Mouse (Mus musculus): Measurements from ENCODE around the gene Zmynd12. TPM values are rescaled to one million over a fixed set of nuclear protein-coding genes. Genes with fewer than 3 reads are reported as not detected.

The Zmynd12 gene
- polyA plus RNA-seq, 2 experiments from 2014 or later: 0.43 TPM; not detected in 1

Other genes with a start within 250 kb of the Zmynd12 start
- gene Zfp691, start 248.6 kb upstream of the Zmynd12 start, polyA plus RNA-seq (2017; shearing (Covaris generic)): 1 to 10 TPM; 3.5 to 4.8 TPM
- not detected for gene Ermap, start 232.8 kb upstream of the Zmynd12 start, polyA plus RNA-seq (2017; shearing (Covaris generic))
- gene Svbp, start 227.5 kb upstream of the Zmynd12 start, polyA plus RNA-seq (2017; shearing (Covaris generic)): 10 to 100 TPM; 53.0 to 54.8 TPM
- gene Tmem269, start 204.6 kb upstream of the Zmynd12 start, polyA plus RNA-seq (2017; shearing (Covaris generic)): not detected
- gene AU022252, start 190.1 kb upstream of the Zmynd12 start, polyA plus RNA-seq (2017; shearing (Covaris generic)): 1 to 10 TPM; 6.2 to 9.6 TPM
- gene P3h1, start 189.9 kb upstream of the Zmynd12 start, polyA plus RNA-seq (2017; shearing (Covaris generic)): 1 to 10 TPM; 1.1 to 1.2 TPM
- gene Cldn19, start 167.4 kb upstream of the Zmynd12 start, polyA plus RNA-seq (2017; shearing (Covaris generic)): not detected
- 100 to 1,000 TPM; 152 to 163 TPM for gene Ybx1, start 128.2 kb upstream of the Zmynd12 start, polyA plus RNA-seq (2017; shearing (Covaris generic))
- 10 to 100 TPM; 30.4 to 45.3 TPM for gene Ppih, start 102.3 kb upstream of the Zmynd12 start, polyA plus RNA-seq (2017; shearing (Covaris generic))
- gene Ccdc30, start 7.3 kb upstream of the Zmynd12 start, polyA plus RNA-seq (2017; shearing (Covaris generic)): 1 to 10 TPM; 7.2 to 8.0 TPM
- gene Ppcs, start 394 bp upstream of the Zmynd12 start, polyA plus RNA-seq (2017; shearing (Covaris generic)): 10 to 100 TPM; 54.7 to 60.9 TPM
- gene Rimkla, start 69.8 kb downstream of the Zmynd12 start, polyA plus RNA-seq (2017; shearing (Covaris generic)): under 1 TPM in 1 of 2 experiments, not detected in 1; 0.11 TPM
- 10 to 100 TPM; 12.5 to 12.6 TPM for gene Foxj3, start 114.2 kb downstream of the Zmynd12 start, polyA plus RNA-seq (2017; shearing (Covaris generic))
- 1 to 10 TPM; 2.3 to 5.2 TPM for gene Frg2f1, start 116.7 kb downstream of the Zmynd12 start, polyA plus RNA-seq (2017; shearing (Covaris generic))
- not detected for gene Guca2a, start 214.9 kb downstream of the Zmynd12 start, polyA plus RNA-seq (2017; shearing (Covaris generic))
- not detected for gene Guca2b, start 236.1 kb downstream of the Zmynd12 start, polyA plus RNA-seq (2017; shearing (Covaris generic))

Measured in CD4-positive, CD25-positive, alpha-beta regulatory T cell, adult 4 months (primary cell).